Mouse (Mus musculus) liver, postnatal 0 days (tissue): ENCODE measurements around the gene BC030867. TPM values are rescaled to one million over a fixed set of nuclear protein-coding genes. Genes with fewer than 3 reads are reported as not detected.
A peak's percentile ranks its signal among the peaks of the same experiment; 100 is the strongest.
"Not testable (repeated sequence)": the region's sequence is repeated elsewhere in the genome, so short reads cannot be mapped to it uniquely, and the experiment has no call there.

Experiments
- ATAC-seq: fragments of 200-750 bp; cut with Nextera tagmentation; 2 replicates; pipeline ENCODE4 v1.8.0; 2017; ENCODE audit warnings: mild to moderate bottlenecking, moderate library complexity
- DNase-seq: peaks from one replicate; pipeline ENCODE4 v3.0.0-alpha.2; 2016
- H3K27ac ChIP-seq: fragments of 300-500 bp; sonication (generic); 2 replicates; pipeline ENCODE4 v1.5.1; 2014; ENCODE audit warnings: antibody characterized with exemption, moderate library complexity, mild to moderate bottlenecking, low read depth
- H3K27me3 ChIP-seq: fragments of 300-500 bp; sonication (generic); 2 replicates; pipeline ENCODE4 v1.6.1; 2014; ENCODE audit warnings: low read length, control low read depth, mixed read lengths; ENCODE audit not compliant: insufficient read depth
- H3K36me3 ChIP-seq: fragments of 300-500 bp; sonication (generic); replicated peaks from 2 replicates; pipeline ENCODE4 v1.6.1; 2014; ENCODE audit warnings: mild to moderate bottlenecking, control low read depth, low read length, moderate library complexity, mixed read lengths; ENCODE audit not compliant: insufficient read depth
- H3K4me1 ChIP-seq: fragments of 300-500 bp; sonication (generic); 2 replicates; pipeline ENCODE4 v1.6.1; 2014; ENCODE audit warnings: antibody characterized with exemption, mild to moderate bottlenecking, control low read depth; ENCODE audit not compliant: insufficient read depth
- H3K4me2 ChIP-seq: fragments of 300-500 bp; sonication (generic); 2 replicates; pipeline ENCODE4 v1.6.1; 2014; ENCODE audit warnings: low read depth, mild to moderate bottlenecking, low read length, moderate library complexity, mixed read lengths
- H3K4me3 ChIP-seq: fragments of 300-500 bp; sonication (generic); 2 replicates; pipeline ENCODE4 v1.5.1; 2014; ENCODE audit warnings: low read depth, low read length
- H3K9ac ChIP-seq: fragments of 300-500 bp; sonication (generic); replicated peaks from 2 replicates; pipeline ENCODE4 v1.6.1; 2014; ENCODE audit warnings: mild to moderate bottlenecking, moderate library complexity
- H3K9me3 ChIP-seq: fragments of 300-500 bp; sonication (generic); 2 replicates; pipeline ENCODE4 v1.6.1; 2016; ENCODE audit warnings: mild to moderate bottlenecking, control low read depth, low read length, mixed read lengths
- CTCF ChIP-seq: sonication (generic); IDR thresholded peaks from 2 replicates; pipeline ENCODE4 v1.5.1; 2016; ENCODE audit warnings: antibody characterized with exemption, low read depth
- EP300 ChIP-seq: IDR thresholded peaks from 2 replicates; pipeline ENCODE4 v1.6.1; 2016; ENCODE audit warnings: antibody characterized with exemption, low read depth, mild to moderate bottlenecking
- WGBS: fragments of 180-500 bp; shearing (Covaris S2); extraction: QIAGEN DNeasy Blood & Tissue Kit; methylation state at CpG from one replicate; pipeline ENCODE4 v1.1.7; 2014; ENCODE audit not compliant: insufficient replicate concordance; 5-methylcytosine and 5-hydroxymethylcytosine counted together
- polyA plus RNA-seq: library from polyadenylated mRNA; unstranded; fragments of >200 nt; fragmentation: Nextera tagmentation; extraction: Ambion mirVana; gene quantifications from 2 replicates; pipeline ENCODE4 v1.2.1, GENCODE M21; 2015

Gene BC030867
- polyA plus RNA-seq, 1 experiment from 2014 or later: 4.9 TPM

DNA sequence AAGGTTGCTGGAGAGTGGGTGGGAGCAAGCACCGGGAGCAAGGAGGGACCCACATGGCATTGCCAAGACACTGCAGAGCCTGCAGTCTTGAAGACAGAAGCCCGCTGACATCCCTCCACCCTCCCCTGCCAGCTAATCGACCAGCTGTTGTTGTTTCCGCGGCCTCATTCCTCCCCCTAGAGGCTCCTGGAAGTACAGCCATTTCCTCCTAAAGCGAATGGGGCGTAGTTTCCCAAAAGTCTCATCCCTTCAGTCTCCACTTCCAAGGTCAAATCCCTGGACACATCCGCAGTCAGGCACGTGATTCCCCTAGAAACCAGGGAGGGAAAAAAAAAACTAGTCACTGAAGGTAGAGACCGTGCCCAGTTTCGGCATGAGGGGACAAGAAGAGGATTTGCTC, 18.8 kb downstream of the BC030867 start:
- no peaks in the 10 kb centered on the region for H3K9me3 ChIP-seq
- no peak overlapping the region for H3K9ac ChIP-seq
- peaks cover 3% of the 10 kb centered on the region; the same call in 1 of the 2 replicates for H3K36me3 ChIP-seq
- TF ChIP-seq CTCF (peak; percentile 79), EP300 (no peak)
- H3K4me1 ChIP-seq: 0 out of 2 replicates have a peak, but pooled peaks cover 4% of the 10 kb centered on the region
- peak overlapping the region; percentile 11; the same call in 1 of the 2 replicates for H3K4me2 ChIP-seq
- ATAC-seq (peak; percentile 71), DNase-seq (peak; percentile 70)
- no peak overlapping the region for H3K4me3 ChIP-seq
- H3K27me3 ChIP-seq: no peaks in the 10 kb centered on the region
- 9% methylated on average over 11 of the region's 11 CpGs for WGBS
- no peak overlapping the region for H3K27ac ChIP-seq

DNA sequence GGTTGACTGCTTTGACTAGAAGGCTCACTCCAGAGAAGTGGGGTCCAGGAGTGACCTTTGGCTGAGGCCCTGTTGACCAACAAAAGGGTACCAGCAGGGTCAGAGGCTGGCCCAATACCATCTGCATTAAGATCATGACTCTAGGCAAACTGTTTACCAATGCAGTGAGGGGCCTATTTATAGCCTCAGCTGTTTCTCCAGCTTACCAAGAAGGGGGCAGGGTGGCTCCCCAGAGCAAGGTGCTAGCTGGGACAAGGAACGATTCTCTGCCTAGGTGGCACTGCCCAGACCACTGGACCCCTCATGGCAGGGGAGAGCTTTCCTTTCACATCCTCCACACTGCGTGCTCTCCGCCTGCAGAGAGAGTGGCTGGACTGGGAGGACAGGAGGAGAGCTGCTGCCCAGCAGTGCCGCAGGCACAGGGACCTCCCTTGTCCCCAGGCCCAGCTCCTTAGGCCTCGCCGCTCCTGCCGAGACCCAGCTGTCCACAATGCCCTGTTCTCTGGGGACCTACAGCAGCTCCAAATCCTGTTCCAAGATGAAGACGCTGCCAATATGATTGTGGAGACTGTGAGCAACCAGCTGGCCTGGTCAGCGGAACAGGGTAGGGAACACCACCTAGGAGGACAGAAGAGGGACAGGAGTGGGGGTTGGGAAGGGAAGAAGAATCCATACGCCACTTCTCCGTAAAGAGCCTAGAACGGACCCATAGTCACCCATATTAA, 20.0 kb downstream of the BC030867 start, which contains the start of gene Asb16:
TSS of gene Asb16 (plus strand) at position 224 of the 725 bp plus-strand sequence.
- H3K36me3 ChIP-seq: no peaks in the 10 kb centered on the region
- H3K4me3 ChIP-seq: no peak within 1 kb of the TSS
- no peak within 1 kb of the TSS for H3K9ac ChIP-seq
- DNase-seq: no peak
- no peak for TF ChIP-seq CTCF
- TF ChIP-seq EP300: no peak
- no peak for ATAC-seq
- peak within 1 kb of the TSS; percentile 11; the same call in 1 of the 2 replicates for H3K4me2 ChIP-seq
- H3K9me3 ChIP-seq: no peaks in the 10 kb centered on the region
- no peaks in the 10 kb centered on the region for H3K27me3 ChIP-seq
- H3K27ac ChIP-seq: no peak within 1 kb of the TSS
- 82% methylated on average over 12 of the region's 12 CpGs for WGBS
- H3K4me1 ChIP-seq: 0 out of 2 replicates have a peak, but pooled peaks cover 4% of the 10 kb centered on the region

DNA sequence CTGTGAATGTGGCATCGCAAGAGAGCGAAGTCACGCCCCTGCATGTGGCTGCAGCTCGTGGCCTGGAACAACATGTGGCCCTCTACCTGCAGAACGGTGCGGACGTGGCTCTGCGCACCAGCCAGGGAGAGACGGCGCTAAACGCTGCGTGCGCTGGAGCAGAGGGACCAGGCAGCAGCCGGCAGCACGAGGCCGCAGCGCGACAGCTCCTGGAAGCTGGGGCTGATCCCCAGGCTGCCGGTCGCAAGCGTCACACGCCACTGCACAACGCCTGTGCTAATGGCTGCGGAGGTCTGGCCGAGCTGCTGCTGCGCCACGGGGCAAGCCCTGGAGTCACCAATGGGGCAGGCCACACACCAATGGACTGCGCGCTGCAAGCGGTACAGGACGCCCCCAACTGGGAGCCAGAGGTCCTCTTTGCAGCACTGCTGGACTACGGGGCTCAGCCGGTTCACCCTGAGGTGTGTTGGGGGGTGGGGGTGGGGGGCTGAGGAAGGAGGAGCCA, 27.8 kb downstream of the BC030867 start:
- WGBS: 1% methylated on average over 33 of the region's 33 CpGs
- Histone ChIP-seq H3K36me3 (no peaks in the 10 kb centered on the region), H3K27ac (no peak overlapping the region), H3K27me3 (no peaks in the 10 kb centered on the region), H3K9me3 (no peaks in the 10 kb centered on the region), H3K9ac (no peak overlapping the region), H3K4me2 (peak overlapping the region; percentile 66), H3K4me1 (peaks cover 9% of the 10 kb centered on the region; the same call in 1 of the 2 replicates), H3K4me3 (peak overlapping the region; percentile 1; the same call in 1 of the 2 replicates)
- no peak for TF ChIP-seq EP300
- TF ChIP-seq CTCF: no peak
- DNase-seq (peak; percentile 47), ATAC-seq (peak; percentile 65)

DNA sequence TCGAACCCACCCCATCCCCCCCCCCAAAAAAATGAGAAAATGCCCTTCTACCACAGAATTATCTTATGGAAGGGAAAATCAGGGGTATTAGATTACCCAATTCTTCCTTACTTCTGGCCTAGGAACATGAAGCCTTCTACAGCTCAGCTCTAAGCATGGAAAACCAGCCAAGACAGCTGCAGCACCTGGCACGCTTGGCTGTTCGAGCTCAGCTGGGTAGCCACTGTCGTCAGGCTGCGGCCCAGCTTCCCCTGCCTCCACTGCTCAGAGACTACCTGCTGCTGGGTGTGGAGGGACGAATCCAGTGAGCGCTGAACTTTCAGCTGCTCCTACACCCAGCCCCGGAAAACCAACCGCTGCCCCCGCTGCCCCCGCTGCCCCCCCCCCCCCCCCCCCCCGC, 29.1 kb downstream of the BC030867 start:
- no peak overlapping the region for H3K9ac ChIP-seq
- DNase-seq (no peak), ATAC-seq (no peak)
- 85% methylated on average over 9 of the region's 12 CpGs for WGBS
- no peaks in the 10 kb centered on the region for H3K9me3 ChIP-seq
- peaks cover 9% of the 10 kb centered on the region; the same call in 1 of the 2 replicates for H3K4me1 ChIP-seq
- TF ChIP-seq EP300 (no peak), CTCF (no peak)
- no peak overlapping the region for H3K4me3 ChIP-seq
- no peak overlapping the region for H3K27ac ChIP-seq
- H3K36me3 ChIP-seq: no peaks in the 10 kb centered on the region
- no peaks in the 10 kb centered on the region for H3K27me3 ChIP-seq
- H3K4me2 ChIP-seq: no peak overlapping the region

DNA sequence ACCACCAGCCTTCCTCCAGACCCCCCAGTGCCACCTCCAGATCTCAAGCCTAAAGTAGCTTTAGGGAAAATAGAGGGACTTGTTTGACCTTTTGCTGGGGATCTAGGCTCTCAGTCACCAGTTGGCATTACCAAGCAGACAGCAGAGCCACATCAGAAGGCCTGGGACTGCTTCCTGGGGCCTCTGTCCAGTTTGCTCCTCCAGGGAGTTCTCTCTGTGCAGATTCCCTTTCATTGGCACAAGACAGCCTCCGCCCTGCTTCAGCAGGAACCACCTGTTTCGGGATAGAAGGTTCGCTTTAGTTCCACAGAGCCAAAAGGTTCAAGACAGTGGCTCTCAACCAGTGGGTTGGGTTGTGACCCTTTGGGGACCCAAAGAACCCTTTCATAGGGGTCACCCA, 30.9 kb downstream of the BC030867 start:
- no peaks in the 10 kb centered on the region for H3K36me3 ChIP-seq
- H3K9me3 ChIP-seq: no peaks in the 10 kb centered on the region
- H3K4me2 ChIP-seq: no peak overlapping the region
- H3K4me1 ChIP-seq: peaks cover 12% of the 10 kb centered on the region; the same call in 1 of the 2 replicates
- no peak for TF ChIP-seq EP300
- no peak for TF ChIP-seq CTCF
- no peak for ATAC-seq
- no peak overlapping the region for H3K4me3 ChIP-seq
- no peak overlapping the region for H3K9ac ChIP-seq
- DNase-seq: no peak
- H3K27me3 ChIP-seq: no peaks in the 10 kb centered on the region
- H3K27ac ChIP-seq: no peak overlapping the region
- WGBS: 88% methylated on average over 3 of the region's 3 CpGs

DNA sequence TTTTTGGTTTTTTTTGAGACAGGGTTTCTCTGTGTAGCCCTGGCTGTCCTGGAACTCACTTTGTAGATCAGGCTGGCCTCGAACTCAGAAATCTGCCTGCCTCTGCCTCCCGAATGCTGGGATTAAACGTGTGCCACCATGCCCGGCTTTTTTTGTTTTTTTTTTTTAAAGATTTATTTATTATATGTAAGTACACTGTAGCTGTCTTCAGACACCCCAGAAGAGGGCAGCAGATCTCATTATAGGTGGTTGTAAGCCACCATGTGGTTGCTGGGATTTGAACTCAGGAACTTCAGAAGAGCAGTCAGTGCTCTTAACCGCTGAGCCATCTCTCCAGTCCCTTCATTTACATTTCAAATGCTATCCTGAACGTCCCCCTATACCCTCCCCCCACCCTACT, 31.6 kb downstream of the BC030867 start:
- H3K4me1 ChIP-seq: peaks cover 12% of the 10 kb centered on the region; the same call in 1 of the 2 replicates
- not testable (repeated sequence) for H3K4me2 ChIP-seq, H3K9ac ChIP-seq, H3K4me3 ChIP-seq, ATAC-seq, H3K27me3 ChIP-seq, DNase-seq, H3K9me3 ChIP-seq, H3K36me3 ChIP-seq, H3K27ac ChIP-seq
- 57% methylated on average over 6 of the region's 6 CpGs for WGBS
